Mouse (Mus musculus): ENCODE data around the gene Bad.

Gene Bad

DNA sequence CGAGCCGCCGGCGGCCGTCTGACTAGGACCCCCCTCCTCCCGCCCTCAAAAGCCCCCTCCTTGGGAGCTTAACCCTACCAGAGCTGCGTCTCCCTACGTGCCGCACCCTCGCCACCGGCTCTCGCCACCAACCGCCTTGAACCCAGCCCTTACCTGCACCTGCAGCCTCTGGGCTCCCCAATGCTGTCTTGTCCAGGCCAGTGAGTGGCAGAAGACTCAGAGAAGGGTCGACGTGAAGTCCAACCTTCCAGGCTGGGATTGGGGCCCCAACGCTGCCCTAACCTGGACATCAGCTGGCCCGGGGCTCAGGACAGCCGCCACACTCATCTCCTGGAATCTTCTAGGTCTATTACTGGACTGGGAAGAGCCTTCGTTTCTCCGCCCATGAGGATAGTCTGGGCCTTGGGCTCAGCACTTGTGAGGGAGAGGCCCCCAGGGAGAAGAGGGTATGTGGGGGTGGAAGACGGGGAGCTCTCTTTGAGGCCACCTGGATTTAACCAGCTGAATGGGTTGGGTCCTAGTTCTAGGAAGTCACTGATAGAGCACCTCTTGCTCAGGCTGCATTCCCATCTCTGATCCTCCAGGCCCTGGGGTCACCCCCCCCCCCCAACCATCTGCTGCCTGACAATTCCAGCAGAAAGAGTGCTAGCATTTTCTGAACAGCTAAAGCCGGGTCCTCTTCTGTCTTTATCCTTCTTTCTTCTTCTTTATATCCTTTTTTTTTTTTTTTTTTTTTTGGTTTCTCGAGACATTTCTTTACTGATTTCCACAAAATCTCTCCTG, 7.3 kb upstream of the Bad start, which contains the start of gene Kcnk4:
Gene Kcnk4, minus strand, starts transcription at position 321 of the 783 bp plus-strand sequence.
- no peak for DNase-seq (ENCODE audit: low spot score in 2 of 2)

DNA sequence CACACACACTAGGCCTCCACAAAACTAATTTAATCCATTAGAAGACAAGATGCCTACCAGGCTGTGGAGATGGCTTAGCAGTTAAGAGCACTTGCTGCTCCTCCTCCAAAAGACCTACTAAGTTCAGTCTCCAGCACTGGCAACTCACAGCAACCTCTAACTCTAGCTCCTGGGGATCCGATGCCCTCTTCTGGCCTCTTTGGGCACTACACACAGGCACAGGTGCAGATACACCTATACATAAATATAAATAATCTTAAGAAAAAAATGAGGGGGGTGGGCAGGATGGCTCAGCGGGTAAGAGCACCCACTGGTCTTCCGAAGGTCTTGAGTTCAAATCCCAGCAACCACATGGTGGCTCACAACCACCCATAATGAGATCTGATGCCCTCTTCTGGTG, 5.4 kb upstream of the Bad start:
- no peak for DNase-seq (ENCODE audit: low spot score in 2 of 2)

GRCm38 (mm10) chr19:6937541-6938465, 3.9 kb upstream of the Bad start:
- DNase-seq (ENCODE audit: low spot score in 2 of 2), result no peak

- DNase-seq (ENCODE audit: low spot score in 2 of 2), result no peak
Observed at GRCm38 (mm10) chr19:6939106-6940002, 2.3 kb upstream of the Bad start.

DNA sequence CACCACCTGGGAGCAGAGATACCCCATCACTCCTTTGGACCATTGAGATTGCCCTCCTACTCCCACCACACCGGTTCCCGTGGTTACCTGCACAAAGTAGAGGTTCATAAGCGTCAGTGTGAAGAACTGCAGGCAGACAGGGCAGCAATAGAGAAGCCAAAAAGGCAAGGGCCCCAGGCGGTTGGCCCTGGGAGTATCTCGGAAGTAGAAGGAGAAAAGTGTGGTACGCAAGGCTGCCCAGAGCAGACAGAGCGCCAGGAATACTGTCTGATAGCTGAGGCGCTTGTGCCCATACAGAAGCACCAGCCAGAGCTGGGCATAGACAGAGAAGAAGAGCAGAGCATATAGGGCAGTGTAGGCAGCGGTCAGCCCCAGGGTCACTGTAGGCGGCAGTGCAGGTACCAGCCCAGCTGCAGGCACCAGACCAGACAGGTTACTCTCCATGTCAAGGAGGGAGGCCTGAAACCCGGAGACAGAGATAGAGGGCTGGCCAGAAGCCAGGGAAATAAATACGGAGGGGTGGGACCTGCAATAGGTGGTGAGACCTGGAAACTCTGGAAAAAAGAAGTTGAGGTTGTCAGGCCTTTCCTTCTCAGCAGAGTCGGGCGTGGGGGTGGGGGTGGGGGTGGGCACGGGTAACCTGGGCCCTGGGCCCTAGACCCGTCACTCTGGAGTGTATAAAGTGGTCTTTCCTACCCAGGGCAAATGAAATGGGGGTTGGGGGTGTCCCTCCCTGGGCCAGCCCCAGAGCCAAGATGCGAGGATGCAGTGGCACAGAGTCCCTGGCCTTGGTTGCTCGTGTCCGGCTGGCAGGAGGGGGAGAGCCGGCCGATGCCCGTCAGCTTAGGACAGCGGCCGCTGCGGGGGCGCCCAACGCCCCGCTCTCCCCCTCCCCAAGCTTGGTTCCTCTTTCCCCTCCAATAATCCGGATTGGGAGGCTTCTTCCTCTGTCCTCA, 987 bp upstream of the Bad start:
- DNase-seq (ENCODE audit: low spot score in 2 of 2), result no peak

- DNase-seq (ENCODE audit: low spot score in 2 of 2), result peak; percentile 90 to 92
Observed at GRCm38 (mm10) chr19:6942249-6942691, 609 bp downstream of the Bad start, which contains the start of gene Gpr137. TSS of gene Gpr137 (minus strand) at chr19:6942480.

DNA sequence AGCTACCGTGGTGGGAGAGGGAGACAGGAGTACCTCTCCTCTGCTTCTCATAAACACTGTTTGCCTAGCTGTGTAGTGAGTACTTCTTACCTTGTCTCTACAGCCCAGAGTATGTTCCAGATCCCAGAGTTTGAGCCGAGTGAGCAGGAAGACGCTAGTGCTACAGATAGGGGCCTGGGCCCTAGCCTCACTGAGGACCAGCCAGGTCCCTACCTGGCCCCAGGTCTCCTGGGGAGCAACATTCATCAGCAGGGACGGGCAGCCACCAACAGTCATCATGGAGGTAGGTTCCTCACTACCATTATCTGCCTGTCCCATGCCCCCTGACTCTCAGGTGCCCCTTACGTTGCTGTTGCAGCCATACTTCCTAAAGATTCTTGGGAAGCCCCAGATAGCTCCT, 1.1 kb downstream of the Bad start:
- DNase-seq (ENCODE audit: low spot score in 2 of 2), result no peak

- DNase-seq (ENCODE audit: low spot score in 2 of 2), result no peak
Observed at GRCm38 (mm10) chr19:6943709-6944108, 2.0 kb downstream of the Bad start.

DNA sequence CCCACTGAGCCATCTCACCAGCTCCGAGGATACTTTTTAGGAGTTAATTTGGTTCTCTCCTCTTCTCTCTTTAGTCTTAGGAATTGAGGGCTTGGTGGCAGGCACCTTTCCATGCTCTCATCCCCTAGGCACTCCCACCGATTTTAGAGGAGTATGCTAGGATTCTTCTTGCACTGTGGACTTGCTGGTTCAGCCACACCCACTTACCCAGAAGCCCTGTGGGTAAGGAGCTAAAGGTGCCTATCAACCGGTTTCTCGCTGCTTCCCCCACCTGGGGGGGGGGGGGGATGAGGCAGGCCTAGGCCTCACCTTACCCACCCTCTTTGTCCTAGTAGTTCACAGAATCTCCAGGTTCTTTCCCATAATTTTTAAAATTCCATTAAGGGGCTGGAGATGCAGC, 6.1 kb downstream of the Bad start:
- no peak for DNase-seq (ENCODE audit: low spot score in 2 of 2)

DNA sequence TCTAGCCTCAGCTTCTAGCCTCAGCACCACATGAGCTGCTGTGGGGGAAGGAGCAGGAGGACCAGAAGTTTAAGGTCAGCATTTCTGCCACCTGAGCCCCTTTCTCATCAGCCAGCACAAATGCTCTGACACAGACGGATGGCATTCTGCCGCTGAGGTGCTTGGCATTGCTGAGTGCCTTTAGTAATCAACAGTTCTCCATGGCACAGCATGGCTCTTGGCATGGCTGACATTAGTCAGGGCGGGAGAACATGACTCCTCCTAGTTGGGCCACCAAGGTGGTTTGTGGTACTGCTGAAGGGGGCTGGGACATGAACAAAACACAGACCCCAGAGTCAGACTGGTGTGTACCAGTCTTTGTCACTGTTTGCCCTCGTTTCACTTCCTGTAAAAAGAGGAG, 6.5 kb downstream of the Bad start:
- DNase-seq (ENCODE audit: low spot score in 2 of 2), result no peak

GRCm38 (mm10) chr19:6949532-6949931, 7.9 kb downstream of the Bad start:
- DNase-seq (ENCODE audit: low spot score in 2 of 2), result no peak

DNA sequence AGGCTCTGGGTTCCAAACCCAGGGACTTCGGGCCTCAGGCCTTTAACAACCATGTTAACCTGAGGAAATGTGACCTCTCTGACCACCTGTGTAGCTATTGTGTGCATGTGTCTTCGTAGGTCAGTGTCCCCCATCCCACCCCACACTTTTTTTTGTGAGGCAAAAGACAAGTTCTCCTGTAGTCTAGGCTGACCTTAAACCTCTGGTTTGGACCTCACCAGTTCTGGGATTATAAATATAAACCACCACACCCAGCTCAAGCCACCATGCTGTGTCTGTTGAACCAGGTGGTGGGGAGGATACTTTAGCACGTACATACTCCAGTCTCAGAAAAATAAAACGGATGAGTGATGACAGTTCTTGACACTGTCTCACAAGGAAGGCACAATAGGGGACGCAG, 8.3 kb downstream of the Bad start:
- DNase-seq (ENCODE audit: low spot score in 2 of 2), result no peak

DNA sequence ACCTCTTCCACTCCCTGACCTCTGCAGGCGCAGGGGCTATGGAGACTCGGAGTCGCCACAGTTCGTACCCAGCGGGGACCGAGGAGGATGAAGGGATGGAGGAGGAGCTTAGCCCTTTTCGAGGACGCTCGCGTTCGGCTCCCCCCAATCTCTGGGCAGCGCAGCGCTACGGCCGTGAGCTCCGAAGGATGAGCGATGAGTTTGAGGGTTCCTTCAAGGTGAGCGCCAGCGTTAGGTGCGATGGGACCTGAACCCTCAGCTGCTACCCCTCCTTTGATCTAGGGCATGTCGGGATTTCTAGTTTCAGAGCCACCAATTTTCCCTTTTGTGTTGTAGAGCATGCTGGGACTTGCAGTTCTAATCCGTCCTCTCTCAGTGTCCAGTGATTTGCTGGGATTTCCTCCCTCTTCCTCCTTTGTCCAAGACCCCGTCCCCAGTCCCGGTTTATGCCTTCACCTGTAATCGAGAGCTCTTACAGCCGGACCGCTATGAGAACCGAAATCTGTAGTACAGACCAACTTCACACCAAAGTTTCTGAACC, 9.0 kb downstream of the Bad start:
- DNase-seq (ENCODE audit: low spot score in 2 of 2), result peak in 1 of 2 experiments; percentile 44

- DNase-seq (ENCODE audit: low spot score in 2 of 2), result peak; percentile 90 to 92
Observed at GRCm38 (mm10) chr19:6951381-6951968, 9.8 kb downstream of the Bad start.

GRCm38 (mm10) chr19:6951994-6952711, 10.5 kb downstream of the Bad start:
- DNase-seq (ENCODE audit: low spot score in 2 of 2), result peak; percentile 70 to 83

GRCm38 (mm10) chr19:6952712-6953037, 11.0 kb downstream of the Bad start:
- DNase-seq (ENCODE audit: low spot score in 2 of 2), result no peak

DNA sequence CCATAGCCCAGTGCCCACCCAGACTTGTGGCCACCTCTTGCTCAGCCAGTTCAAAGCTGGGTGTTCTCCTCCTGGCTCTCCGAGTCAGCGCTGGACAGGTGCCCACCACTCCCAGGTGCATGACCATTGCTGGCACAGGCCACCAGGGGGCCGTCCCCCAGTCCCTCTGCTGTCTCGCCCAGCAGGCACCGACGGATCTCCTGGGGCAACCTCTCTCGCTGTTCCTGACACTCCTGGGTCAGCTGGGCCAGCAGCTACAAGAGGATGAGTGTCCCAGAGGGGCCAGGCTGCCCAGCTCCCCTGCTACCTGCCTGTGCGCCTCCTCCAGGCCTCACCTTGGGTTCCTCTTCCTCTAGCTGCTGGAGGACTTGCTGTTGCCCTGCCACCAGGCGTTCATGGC, 12.4 kb downstream of the Bad start:
- DNase-seq (ENCODE audit: low spot score in 2 of 2), result no peak

GRCm38 (mm10) chr19:6955424-6955823, 13.8 kb downstream of the Bad start:
- DNase-seq (ENCODE audit: low spot score in 2 of 2), result no peak

GRCm38 (mm10) chr19:6956461-6956860, 14.8 kb downstream of the Bad start:
- DNase-seq (ENCODE audit: low spot score in 2 of 2), result no peak
